16 mouse cellular contexts compared by ENCODE assay signal in the genomic region with DNA sequence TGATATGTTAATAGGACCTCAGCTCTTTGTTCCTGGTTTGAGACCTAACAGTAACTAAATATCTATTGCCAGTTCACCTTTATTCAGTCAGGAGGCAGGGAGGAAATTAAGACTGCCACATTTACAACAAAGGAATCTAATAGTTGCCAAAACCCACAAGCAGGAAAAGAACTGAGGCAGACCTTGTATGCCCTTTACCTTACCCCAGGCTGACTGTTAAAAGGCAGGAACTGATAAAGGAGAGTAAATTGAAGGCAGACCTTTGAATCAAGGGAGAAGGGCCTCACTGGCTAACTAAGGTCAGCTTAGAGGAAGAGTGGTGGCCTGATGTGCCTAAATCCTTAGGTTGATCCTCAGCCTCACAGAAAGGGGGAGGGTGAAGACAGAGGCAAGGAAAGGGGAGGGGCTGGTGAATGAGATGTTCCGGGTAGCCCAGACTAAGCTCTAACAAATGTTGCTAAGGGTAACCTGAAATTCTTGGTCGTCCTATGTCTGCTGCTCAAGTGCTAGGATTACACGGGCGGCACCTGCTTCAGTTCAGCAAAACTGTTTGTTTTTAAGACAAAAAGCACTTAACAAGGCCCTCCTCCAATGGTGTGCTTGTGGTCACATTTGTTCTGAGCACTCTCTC. TPM values are rescaled to one million over a fixed set of nuclear protein-coding genes. Genes with fewer than 3 reads are reported as not detected.
DNase-seq lines count a peak whose midpoint lies in the region; ATAC-seq and TF ChIP-seq lines count a peak whose summit lies in the region.
"Had no signal": no experiment of that assay in that cellular context is flagged by ENCODE, and none has a peak within 500 bp of the region (broad histone marks: within the 10 kb centered on the region; RNA-seq: fewer than 3 reads in every experiment).

No protein-coding gene starts in this region.

- no peak for TF ChIP-seq POLR2A in heart, adult 2 months (IDR thresholded peaks at IDR 0.05; ENCODE audit: insufficient read depth, low read depth, low read length)
- TF ChIP-seq POLR2A in MEL (IDR thresholded peaks at IDR 0.05; ENCODE audit: control insufficient read depth in 1 of 2, insufficient read depth in 1 of 2, low read depth in 1 of 2, low read length in 2 of 2, poor library complexity in 1 of 2): no peak

- TF ChIP-seq CTCF in heart, adult 2 months (IDR thresholded peaks at IDR 0.05): no peak
- no peak for TF ChIP-seq CTCF in MEL (IDR thresholded peaks at IDR 0.05 in 2 of 3, conservative IDR thresholded peaks at IDR 0.05 in 1 of 3; ENCODE audit: control insufficient read depth in 1 of 3, insufficient read depth in 1 of 3, low read depth in 2 of 3, low read length in 3 of 3, poor library complexity in 1 of 3, severe bottlenecking in 1 of 3)

- TF ChIP-seq EP300 in heart, adult 2 months (IDR thresholded peaks at IDR 0.05; ENCODE audit: insufficient read depth, low read depth, low read length): no peak
- TF ChIP-seq EP300 in MEL (IDR thresholded peaks at IDR 0.05; ENCODE audit: low read depth in 1 of 2, low read length in 2 of 2): peak; percentile 57 to 61

- peaks cover 23% of the 10 kb centered on the region for H3K4me1 ChIP-seq in heart, embryonic 10.5 days
- H3K4me1 ChIP-seq in heart, adult 2 months (ENCODE audit: control insufficient read depth, insufficient read depth, low read length): 0 out of 2 replicates have a peak, but pooled peaks cover 1% of the 10 kb centered on the region
- peaks cover 26 to 34% of the 10 kb centered on the region in 2 experiments for H3K4me1 ChIP-seq in MEL (ENCODE audit: control insufficient read depth in 1 of 2, insufficient read depth in 2 of 2, low read length in 2 of 2)
- peaks cover 16% of the 10 kb centered on the region for H3K4me1 ChIP-seq in heart, embryonic 11.5 days (ENCODE audit: control insufficient read depth, insufficient read depth, low read length)

- H3K79me2 ChIP-seq in heart, adult 2 months (replicated peaks; ENCODE audit: control insufficient read depth, insufficient read depth, low read length): no peaks in the 10 kb centered on the region
- H3K79me2 ChIP-seq in MEL (ENCODE audit: control insufficient read depth, insufficient read depth, low read length, poor library complexity): no peaks in the 10 kb centered on the region

- no peak for TF ChIP-seq RAD21 in MEL (IDR thresholded peaks at IDR 0.05; ENCODE audit: low read depth, low read length)

- H3K36me3 ChIP-seq in heart, embryonic 10.5 days: no peaks in the 10 kb centered on the region
- no peaks in the 10 kb centered on the region for H3K36me3 ChIP-seq in heart, adult 2 months (ENCODE audit: control insufficient read depth, insufficient read depth, low read length)
- H3K36me3 ChIP-seq in MEL (ENCODE audit: control insufficient read depth in 1 of 2, insufficient read depth in 2 of 2, low read length in 2 of 2): peaks cover 0 to 20% of the 10 kb centered on the region in 2 experiments; a peak in 2 of 4 replicates
- H3K36me3 ChIP-seq in heart, embryonic 11.5 days (ENCODE audit: control insufficient read depth, insufficient read depth, low read length): no peaks in the 10 kb centered on the region
- H3K36me3 ChIP-seq: heart, embryonic 13.5 days had no signal

- intact Hi-C loops in heart, adult 2 months (cut with DNase I): no loop called here

- H3K4me2 ChIP-seq in heart, embryonic 11.5 days: no peak overlapping the region
- H3K4me2 ChIP-seq: heart, embryonic 13.5 days; liver, embryonic 11.5 days had no signal

- ATAC-seq in megakaryocyte progenitor cell, adult 5-6 weeks (replicated peaks; ENCODE audit: poor library complexity): peak; percentile 21; the same call in 1 of the 2 replicates
- no peak for ATAC-seq in frontal cortex, adult (ENCODE audit: low TSS enrichment)
- ATAC-seq in heart, embryonic 11.5 days (replicated peaks; ENCODE audit: insufficient number of reproducible peaks, low FRiP score, low TSS enrichment): no peak

- H3K9ac ChIP-seq in heart, adult 2 months (ENCODE audit: low read depth, low read length): no peak overlapping the region
- no peak overlapping the region for H3K9ac ChIP-seq in MEL (ENCODE audit: control insufficient read depth, low read depth, low read length, poor library complexity, severe bottlenecking)
- no peak overlapping the region for H3K9ac ChIP-seq in heart, embryonic 11.5 days (ENCODE audit: low read depth, low read length)
- H3K9ac ChIP-seq: heart, embryonic 13.5 days had no signal

- peak overlapping the region; percentile 1; the same call in 1 of the 2 replicates for H3K27ac ChIP-seq in heart, embryonic 10.5 days
- no peak overlapping the region for H3K27ac ChIP-seq in heart, adult 2 months
- peak overlapping the region; percentile 10; the same call in 1 of the 2 replicates for H3K27ac ChIP-seq in MEL (ENCODE audit: control insufficient read depth, low read depth, low read length)
- no peak overlapping the region for H3K27ac ChIP-seq in heart, embryonic 11.5 days (ENCODE audit: low read depth, low read length)
- H3K27ac ChIP-seq: heart, embryonic 13.5 days; left cerebral cortex, adult 2 months had no signal

- DNase-seq in heart, embryonic 10.5 days (ENCODE audit: low spot score): no peak
- DNase-seq in heart, adult 2 months: no peak
- DNase-seq in MEL (ENCODE audit: low read depth, low spot score): peak; percentile 39
- DNase-seq in embryo, embryonic 11 days: peak; percentile 30
- no peak for DNase-seq in layer of hippocampus, adult 9-10 months (ENCODE audit: low spot score)
- DNase-seq: B cell, adult 2 months; cerebellum, adult 11-12 months; kidney, adult 18-20 months; lung, postnatal 4 days; spleen, adult 18-20 months had no signal

- no peak overlapping the region for H3K4me3 ChIP-seq in heart, embryonic 10.5 days
- H3K4me3 ChIP-seq in heart, adult 2 months: no peak overlapping the region
- H3K4me3 ChIP-seq in MEL (ENCODE audit: control insufficient read depth in 1 of 2, insufficient read depth in 1 of 2, low read depth in 2 of 2, low read length in 2 of 2): no peak overlapping the region
- H3K4me3 ChIP-seq in heart, embryonic 11.5 days (ENCODE audit: low read depth, low read length): no peak overlapping the region
- H3K4me3 ChIP-seq: heart, embryonic 13.5 days; left cerebral cortex, adult 2 months had no signal

- WGBS in heart, embryonic 10.5 days: 35% methylated on average over 4 of the region's 4 CpGs
- WGBS in heart, adult 2 months: 60% methylated on average over 4 of the region's 4 CpGs
- 39% methylated on average over 4 of the region's 4 CpGs for WGBS in heart, embryonic 11.5 days (ENCODE audit: insufficient replicate concordance)

- no peaks in the 10 kb centered on the region for H3K27me3 ChIP-seq in heart, embryonic 10.5 days (ENCODE audit: insufficient read depth, poor library complexity, severe bottlenecking)
- H3K27me3 ChIP-seq in heart, adult 2 months (ENCODE audit: control insufficient read depth, insufficient read depth, low read length): no peaks in the 10 kb centered on the region
- no peaks in the 10 kb centered on the region for H3K27me3 ChIP-seq in MEL (ENCODE audit: control insufficient read depth in 1 of 2, insufficient read depth in 2 of 2, low read length in 2 of 2)
- no peaks in the 10 kb centered on the region for H3K27me3 ChIP-seq in heart, embryonic 11.5 days (ENCODE audit: control insufficient read depth, insufficient read depth, low read length)
- H3K27me3 ChIP-seq: heart, embryonic 13.5 days had no signal

- H3K9me3 ChIP-seq in heart, embryonic 10.5 days: no peaks in the 10 kb centered on the region
- H3K9me3 ChIP-seq in MEL (replicated peaks; ENCODE audit: insufficient read depth, low read length): no peaks in the 10 kb centered on the region
- H3K9me3 ChIP-seq in heart, embryonic 11.5 days (replicated peaks; ENCODE audit: control insufficient read depth, low read length): no peaks in the 10 kb centered on the region
- H3K9me3 ChIP-seq: heart, embryonic 13.5 days had no signal

TF ChIP-seq in MEL, 35 proteins besides CTCF, POLR2A, EP300 and RAD21:
- 0 out of 2 replicates have a peak, but pooled peaks have one; percentile 10 for TF ChIP-seq MYB (IDR thresholded peaks at IDR 0.05; ENCODE audit: low read depth, low read length)
- TF ChIP-seq BHLHE40 (IDR thresholded peaks at IDR 0.05; ENCODE audit: borderline replicate concordance, low read depth, low read length): no peak
- 0 out of 2 replicates have a peak, but pooled peaks have one; percentile 8 for TF ChIP-seq RCOR1 (IDR thresholded peaks at IDR 0.05; ENCODE audit: low read depth, low read length)
- no peak for TF ChIP-seq USF2 (IDR thresholded peaks at IDR 0.05; ENCODE audit: borderline replicate concordance in 1 of 2, insufficient read depth in 1 of 2, low read depth in 1 of 2, low read length in 2 of 2)
- TF ChIP-seq NELFE (IDR thresholded peaks at IDR 0.05; ENCODE audit: low read depth, low read length): no peak
- TF ChIP-seq CHD2 (IDR thresholded peaks at IDR 0.05; ENCODE audit: low read length): no peak
- TF ChIP-seq GABPA (IDR thresholded peaks at IDR 0.05; ENCODE audit: low read depth, low read length): no peak
- TF ChIP-seq JUND (IDR thresholded peaks at IDR 0.05; ENCODE audit: low read depth, low read length): no peak
- TF ChIP-seq ZC3H11A (IDR thresholded peaks at IDR 0.05; ENCODE audit: low read depth, low read length): no peak
- peak; percentile 21; the same call in 1 of the 2 replicates for TF ChIP-seq TCF12 (IDR thresholded peaks at IDR 0.05; ENCODE audit: low read depth, low read length)
- no peak for TF ChIP-seq MYC (IDR thresholded peaks at IDR 0.05; ENCODE audit: low read depth, low read length)
- TF ChIP-seq TBP (IDR thresholded peaks at IDR 0.05; ENCODE audit: low read depth, low read length): no peak
- peak; percentile 43; the same call in 1 of the 2 replicates for TF ChIP-seq GATA1 (IDR thresholded peaks at IDR 0.05; ENCODE audit: low read depth, low read length)
- no peak; the same call in 1 of the 2 replicates for TF ChIP-seq MAZ (IDR thresholded peaks at IDR 0.05; ENCODE audit: low read depth, low read length)
- TF ChIP-seq SIN3A (IDR thresholded peaks at IDR 0.05; ENCODE audit: low read length): no peak

RNA-seq across cellular contexts. Expression of a gene that starts 16.1 kb away (rescaled TPM):
- polyA plus RNA-seq in heart, embryonic 10.5 days (2016; fragmentation: Nextera tagmentation; extraction: Ambion mirVana): 69.6 and 80.0 TPM in 2 replicates
- total RNA-seq in heart, adult 2 months (2021): 10 to 100 TPM; 42.0 to 45.7 TPM
- 29.5 and 41.1 TPM in 2 replicates for polyA plus RNA-seq in heart, adult 2 months (2012; rRNA removed)
- total RNA-seq in MEL (2012; rRNA removed): 89.8 and 102 TPM in 2 replicates
- polyA plus RNA-seq in MEL (2012; ENCODE audit: insufficient read depth in 1 of 2, insufficient read length in 2 of 2, low read depth in 1 of 2, low replicate concordance in 2 of 2, missing spikeins in 1 of 2): 100 to 1,000 TPM in 1 of 2 experiments, 10 to 100 TPM in 1; 58.5 to 184 TPM
- 130 and 133 TPM in 2 replicates for total RNA-seq in megakaryocyte progenitor cell, adult 5-6 weeks (2015)
- total RNA-seq in megakaryocyte progenitor cell, adult 5-6 weeks (2017): 133 and 160 TPM in 2 replicates
- 49.2 and 57.9 TPM in 2 replicates for polyA plus RNA-seq in heart, embryonic 11.5 days (2014; fragmentation: Nextera tagmentation; extraction: Ambion mirVana)

Comparison
In these comparisons a context has a peak if more than half of its experiments do, and no peak if none do; other contexts are left out.
1. H3K27ac ChIP-seq: peak in heart, embryonic 10.5 days (single experiment) and MEL (single experiment); none in heart, adult 2 months (single experiment) and heart, embryonic 11.5 days (single experiment).
2. DNase-seq: peak in MEL (single experiment) and embryo, embryonic 11 days (single experiment); none in heart, embryonic 10.5 days (single experiment), heart, adult 2 months (0 of 2) and layer of hippocampus, adult 9-10 months (single experiment).